9 mouse cellular contexts compared by ENCODE assay signal in the genomic region with DNA sequence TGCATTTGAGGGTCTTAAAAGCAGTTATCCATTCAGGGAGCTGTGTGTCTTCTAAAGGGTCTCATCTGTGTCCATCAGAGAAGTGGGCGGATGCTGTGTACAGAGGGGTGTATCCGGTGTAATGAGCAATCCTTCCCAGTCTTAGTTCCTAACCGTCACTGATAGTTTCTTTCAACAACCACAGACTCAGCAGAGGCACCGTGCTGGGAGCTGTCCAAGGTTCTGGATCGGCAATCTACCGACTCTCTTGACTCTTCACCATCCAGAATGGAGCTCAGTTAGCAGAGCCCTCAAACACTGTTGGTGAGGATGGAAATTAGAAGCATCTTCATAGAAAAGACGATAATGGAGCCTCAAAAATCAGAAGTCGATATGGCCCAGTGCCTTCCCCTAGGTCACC.
DNase-seq lines count a peak whose midpoint lies in the region; ATAC-seq and TF ChIP-seq lines count a peak whose summit lies in the region.
"Had no signal": no experiment of that assay in that cellular context is flagged by ENCODE, and none has a peak within 500 bp of the region (broad histone marks: within the 10 kb centered on the region; RNA-seq: fewer than 3 reads in every experiment).

No protein-coding gene starts in this region.

- no peak overlapping the region for H3K4me2 ChIP-seq in lung, postnatal 0 days (replicated peaks; ENCODE audit: low read depth, low read length)

- H3K36me3 ChIP-seq in lung, postnatal 0 days (ENCODE audit: insufficient read depth, low read length), result no peaks in the 10 kb centered on the region
- H3K36me3 ChIP-seq: neural tube, embryonic 13.5 days had no signal

- ATAC-seq in lung, postnatal 0 days, result no peak
- no peak for ATAC-seq in cerebellum, adult (ENCODE audit: insufficient number of reproducible peaks, low FRiP score, low TSS enrichment)

- intact Hi-C loops in left cerebral cortex, postnatal 4 days (cut with DNase I), result no loop called here
- intact Hi-C loops in left cerebral cortex, postnatal 14 days (cut with DNase I), result no loop called here

- H3K27me3 ChIP-seq in lung, postnatal 0 days (replicated peaks; ENCODE audit: insufficient read depth, low read length), result no peaks in the 10 kb centered on the region

- no peak for TF ChIP-seq EP300 in lung, postnatal 0 days (IDR thresholded peaks at IDR 0.05)

- WGBS in lung, postnatal 0 days, result 6% methylated on average over 8 of the region's 8 CpGs

- H3K4me3 ChIP-seq in lung, postnatal 0 days (ENCODE audit: low read depth, low read length), result no peak overlapping the region
- H3K4me3 ChIP-seq: neural tube, embryonic 13.5 days had no signal

- no peak for TF ChIP-seq CTCF in lung, postnatal 0 days (IDR thresholded peaks at IDR 0.05)

- H3K9ac ChIP-seq in lung, postnatal 0 days (replicated peaks; ENCODE audit: low read depth), result no peak overlapping the region

- no peaks in the 10 kb centered on the region for H3K9me3 ChIP-seq in lung, postnatal 0 days (ENCODE audit: low read length)
- H3K9me3 ChIP-seq: neural tube, embryonic 13.5 days had no signal

- no peaks in the 10 kb centered on the region for H3K4me1 ChIP-seq in lung, postnatal 0 days (ENCODE audit: insufficient read depth, low read depth, low read length)

- H3K27ac ChIP-seq in lung, postnatal 0 days (ENCODE audit: low read length), result no peak overlapping the region

- DNase-seq in left cerebral cortex, postnatal 4 days, result peak; percentile 33
- no peak for DNase-seq in left cerebral cortex, postnatal 14 days (ENCODE audit: low spot score in 2 of 2)
- peak; percentile 83 for DNase-seq in adrenal gland, postnatal 10 days
- DNase-seq in heart, postnatal 4 days, result peak; percentile 83
- DNase-seq in lung, postnatal 0 days (ENCODE audit: low spot score), result peak; percentile 22
- no peak for DNase-seq in spleen, postnatal 36 days (ENCODE audit: low spot score in 2 of 2)
- DNase-seq in cerebellum, postnatal 4 days (ENCODE audit: low spot score in 2 of 2), result no peak

Comparison
In these comparisons a context has a peak if more than half of its experiments do, and no peak if none do; other contexts are left out.
1. DNase-seq: peak in left cerebral cortex, postnatal 4 days (single experiment), adrenal gland, postnatal 10 days (single experiment), heart, postnatal 4 days (single experiment) and lung, postnatal 0 days (single experiment); none in left cerebral cortex, postnatal 14 days (0 of 2), spleen, postnatal 36 days (0 of 2) and cerebellum, postnatal 4 days (0 of 2).